Mouse (Mus musculus) ZHBTc4 (cell line): ENCODE results near the gene Slc35e2.

ENCODE experiments used
- DNase-seq: peaks from one replicate; pipeline ENCODE4 v3.0.0-alpha.2; 2011; ENCODE audit warnings: low read depth, low spot score

Gene Slc35e2

DNA sequence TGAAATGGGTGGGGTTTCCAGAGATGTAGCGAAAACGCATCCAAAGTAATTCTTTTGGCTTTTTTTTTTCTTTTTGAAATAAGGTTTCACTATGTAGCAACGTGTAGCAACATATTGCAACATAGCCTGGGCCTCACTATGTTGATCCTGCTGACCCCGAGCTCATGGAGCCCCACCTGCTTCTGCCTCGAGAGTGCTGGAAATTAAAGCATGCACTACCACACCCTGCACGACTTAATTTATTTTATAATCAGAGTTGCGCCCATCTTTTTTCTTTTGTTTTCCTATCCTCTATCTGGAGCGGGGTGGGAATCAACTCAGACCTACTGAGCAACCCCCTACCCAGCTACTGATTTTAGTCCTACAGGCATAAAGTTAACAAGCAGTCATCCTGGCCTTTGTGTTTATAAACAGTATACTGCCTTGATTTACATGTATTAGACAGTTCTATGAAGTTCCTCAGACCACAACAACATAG, 68.4 kb downstream of the Slc35e2 start:
- peak; percentile 55 for DNase-seq

- peak; percentile 80 for DNase-seq
These were observed 69.0 kb downstream of the Slc35e2 start for GRCm38 (mm10) chr4:155670236-155670635.

DNA sequence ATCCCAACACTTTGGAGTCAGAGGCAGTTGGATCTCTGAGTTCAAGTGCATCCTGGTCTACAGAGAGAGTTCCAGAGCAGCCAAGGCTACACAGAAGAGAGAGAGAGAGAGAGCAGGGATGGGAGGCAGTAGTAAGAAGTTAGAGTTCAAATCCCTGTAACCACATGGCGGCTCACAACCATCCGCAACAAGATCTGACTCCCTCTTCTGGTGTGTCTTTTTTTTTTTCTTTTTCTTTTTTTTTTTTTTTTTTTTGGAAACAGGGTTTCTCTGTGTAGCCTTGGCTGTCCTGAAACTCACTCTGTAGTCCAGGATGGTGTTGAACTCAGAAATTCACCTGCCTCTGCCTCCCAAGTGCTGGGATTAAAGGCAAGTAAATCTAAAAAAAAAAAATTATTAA, 70.9 kb downstream of the Slc35e2 start:
- no peak for DNase-seq
